Mouse (Mus musculus) layer of hippocampus, adult 9-10 months (tissue): Measurements from ENCODE around the gene Fnip2.
"Not testable (repeated sequence)": the region's sequence is repeated elsewhere in the genome, so short reads cannot be mapped to it uniquely, and the experiment has no call there.

Experiments used
- DNase-seq: peaks from one replicate; pipeline ENCODE4 v3.0.0; 2022; ENCODE audit warnings: low spot score

Gene Fnip2

GRCm38 (mm10) chr3:79475980-79476379 lies 91.6 kb downstream of the Fnip2 start:
- DNase-seq, result no peak

GRCm38 (mm10) chr3:79474911-79475310 lies 92.7 kb downstream of the Fnip2 start:
- DNase-seq, result peak; percentile 71

GRCm38 (mm10) chr3:79472362-79472761 lies 95.2 kb downstream of the Fnip2 start:
- no peak for DNase-seq

- DNase-seq, result no peak
These were observed 98.2 kb downstream of the Fnip2 start for GRCm38 (mm10) chr3:79469440-79469839.

- DNase-seq, result no peak
These were observed 108.8 kb downstream of the Fnip2 start for GRCm38 (mm10) chr3:79458651-79459275.

GRCm38 (mm10) chr3:79455761-79456160 lies 111.8 kb downstream of the Fnip2 start:
- DNase-seq, result no peak

- DNase-seq, result no peak
These were observed 114.8 kb downstream of the Fnip2 start for GRCm38 (mm10) chr3:79452696-79453263.

- DNase-seq, result no peak
These were observed 118.2 kb downstream of the Fnip2 start for GRCm38 (mm10) chr3:79449361-79449760.

- no peak for DNase-seq
These were observed 119.2 kb downstream of the Fnip2 start for GRCm38 (mm10) chr3:79448421-79448820.

GRCm38 (mm10) chr3:79446648-79447047 lies 120.9 kb downstream of the Fnip2 start:
- not testable (repeated sequence) for DNase-seq

- DNase-seq, result no peak
These were observed 121.5 kb downstream of the Fnip2 start for GRCm38 (mm10) chr3:79446124-79446523.

GRCm38 (mm10) chr3:79445041-79445440 lies 122.6 kb downstream of the Fnip2 start:
- DNase-seq, result no peak

GRCm38 (mm10) chr3:79443850-79444249 lies 123.7 kb downstream of the Fnip2 start:
- DNase-seq, result no peak

- DNase-seq, result peak; percentile 69
These were observed 126.6 kb downstream of the Fnip2 start for GRCm38 (mm10) chr3:79440976-79441491.

GRCm38 (mm10) chr3:79438276-79438675 lies 129.3 kb downstream of the Fnip2 start:
- no peak for DNase-seq

- DNase-seq, result peak; percentile 73
These were observed 131.4 kb downstream of the Fnip2 start for GRCm38 (mm10) chr3:79436186-79436585.

- DNase-seq, result no peak
These were observed 132.6 kb downstream of the Fnip2 start for GRCm38 (mm10) chr3:79434985-79435384.

- no peak for DNase-seq
These were observed 133.2 kb downstream of the Fnip2 start for GRCm38 (mm10) chr3:79434436-79434835.

GRCm38 (mm10) chr3:79433593-79433992 lies 134.0 kb downstream of the Fnip2 start:
- no peak for DNase-seq

- DNase-seq, result no peak
These were observed 142.2 kb downstream of the Fnip2 start for GRCm38 (mm10) chr3:79425441-79425840.

GRCm38 (mm10) chr3:79418921-79419320 lies 148.7 kb downstream of the Fnip2 start:
- DNase-seq, result no peak

GRCm38 (mm10) chr3:79416944-79417680 lies 150.5 kb downstream of the Fnip2 start:
- no peak for DNase-seq

- DNase-seq, result no peak
These were observed 151.7 kb downstream of the Fnip2 start for GRCm38 (mm10) chr3:79415929-79416328.
